Mouse (Mus musculus): ENCODE measurements at regions not wholly inside any gene's neighbourhood (a gene's known extent, or its start where the extent isn't known, plus 50 kb on each side); places are given as distances from the start of the nearest gene placed in this dataset.

DNA sequence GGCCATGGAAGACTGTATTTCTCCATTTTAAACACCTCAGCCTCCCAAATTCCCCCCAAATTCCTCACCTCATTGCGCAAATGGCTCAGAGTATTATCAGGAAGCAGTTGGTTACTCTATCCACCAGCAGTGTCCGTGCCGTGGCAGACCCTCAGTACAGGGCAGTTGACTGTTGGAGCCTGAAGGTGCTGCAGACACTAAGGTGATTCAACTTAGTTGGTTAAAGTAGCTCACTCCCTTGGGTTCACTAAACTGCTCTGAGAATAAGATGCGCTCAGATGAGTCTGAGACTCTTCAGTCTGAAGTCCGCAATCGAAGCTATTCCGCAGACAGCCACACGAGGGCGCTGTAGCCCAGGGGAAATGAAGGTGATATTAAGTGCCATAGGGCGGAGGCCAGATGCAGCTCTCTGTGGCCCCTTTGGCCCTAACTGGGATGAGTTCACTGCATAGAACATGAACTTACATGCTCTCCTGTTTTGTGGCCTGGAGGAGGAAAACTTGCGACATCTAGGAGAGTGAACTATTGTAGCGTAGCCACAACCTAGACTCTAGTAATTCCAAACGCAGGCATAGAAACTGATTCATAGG lies 62.9 kb downstream of the Amer3 start:
- peak; percentile 35 for DNase-seq

- peak; percentile 77 for DNase-seq
Measured at GRCm38 (mm10) chr1:34653963-34654644, 74.6 kb downstream of the Amer3 start.

DNA sequence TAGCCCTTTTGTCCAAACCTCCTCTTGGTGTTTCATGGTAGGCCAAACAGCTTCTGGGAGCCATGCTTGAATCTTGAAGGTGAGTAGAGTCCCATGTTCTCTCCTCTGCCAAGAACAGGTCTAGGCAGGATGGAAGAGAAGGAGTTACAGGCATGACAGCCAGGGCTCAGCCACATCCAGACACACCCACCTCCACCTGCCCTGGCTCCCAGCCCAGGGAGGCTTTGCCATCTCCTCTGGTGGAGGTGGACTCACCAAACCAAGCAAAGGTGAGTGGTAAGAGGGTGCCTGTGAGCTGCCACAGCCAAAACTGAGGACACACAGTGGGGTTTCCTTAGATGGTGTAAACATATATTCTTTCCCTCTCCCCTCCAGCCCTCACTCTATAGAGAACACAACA lies 78.0 kb downstream of the Amer3 start:
- DNase-seq, result no peak

DNA sequence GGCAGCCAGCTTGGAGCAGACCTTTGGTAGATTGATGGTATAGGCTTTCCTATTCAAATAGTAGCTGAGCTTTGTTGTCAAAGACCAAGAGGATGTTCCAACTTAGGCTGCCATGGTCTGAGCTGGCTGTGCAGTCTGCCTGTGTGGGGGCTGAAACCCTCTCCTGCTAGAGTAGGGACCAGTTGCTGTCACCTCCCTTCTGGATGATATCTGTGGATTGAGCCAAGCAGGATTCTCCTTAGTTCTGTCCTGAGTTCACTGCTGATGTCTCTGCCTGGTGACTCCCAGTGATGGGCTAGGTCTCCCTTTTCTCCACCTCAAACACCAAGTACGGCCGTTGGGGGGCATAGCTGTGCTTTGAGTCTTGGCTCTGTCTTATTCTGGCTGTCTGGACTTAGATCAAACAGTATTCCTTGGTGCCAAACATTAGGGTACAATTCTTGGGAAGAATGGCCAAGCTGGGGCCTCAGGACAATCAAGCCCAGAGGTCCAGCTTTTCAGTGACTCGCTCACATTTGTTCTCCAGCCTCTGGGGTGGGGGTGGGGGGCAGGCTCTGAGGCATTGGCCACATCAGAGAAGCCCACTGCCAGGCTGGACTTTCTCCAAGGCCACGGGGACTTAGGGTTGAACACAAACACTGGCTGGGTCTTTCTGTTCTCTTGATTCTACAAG lies 84.6 kb downstream of the Amer3 start:
- DNase-seq, result peak; percentile 48

DNA sequence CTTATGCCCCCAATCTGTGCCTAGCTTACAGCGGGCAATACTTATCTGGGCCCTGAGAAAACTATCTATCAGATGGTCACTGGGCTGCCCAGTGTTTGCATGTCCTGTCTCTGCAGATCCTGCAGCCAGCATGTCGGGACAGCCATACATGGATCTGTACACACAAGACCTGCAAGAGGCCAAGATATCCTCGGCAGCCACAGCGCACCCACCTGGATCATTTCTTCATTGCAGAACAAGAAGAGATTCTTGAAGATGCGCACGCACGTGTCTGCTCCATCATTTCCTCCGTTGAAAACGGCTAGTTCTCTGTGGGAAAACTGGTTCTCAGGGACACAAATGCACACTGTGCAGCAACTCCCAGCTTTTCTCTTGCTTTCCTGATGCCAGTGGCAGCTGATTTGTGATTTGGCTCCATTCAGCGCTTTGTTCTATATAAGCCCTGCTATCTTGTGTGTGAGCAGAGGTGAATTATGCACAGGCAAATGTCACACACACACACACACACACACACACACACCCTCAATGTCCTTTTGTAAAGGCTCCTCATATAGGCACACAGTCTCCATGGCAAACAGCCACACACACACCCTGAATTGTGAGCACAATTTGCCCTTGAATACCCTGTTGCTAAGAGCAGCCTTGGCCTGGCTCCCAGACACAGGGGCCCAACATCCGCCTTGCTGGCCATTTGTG lies 85.5 kb downstream of the Amer3 start:
- DNase-seq, result peak; percentile 19

DNA sequence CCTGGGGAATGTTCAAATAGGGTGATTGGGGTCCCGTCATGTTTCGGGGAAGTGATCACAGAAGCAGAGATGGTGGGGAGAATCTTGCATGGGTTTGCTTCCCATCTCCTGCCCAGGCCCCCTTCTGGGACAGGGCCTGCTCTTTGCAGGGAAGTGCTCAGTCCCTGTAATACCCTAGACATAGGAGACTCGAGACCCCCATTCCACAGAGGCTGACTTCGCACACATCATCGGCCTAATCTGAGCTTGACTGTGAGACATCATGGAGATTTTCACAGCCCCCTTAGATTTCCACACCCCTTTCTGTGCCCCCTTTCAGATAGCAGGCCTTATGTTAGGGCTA lies 86.0 kb downstream of the Amer3 start:
- no peak for DNase-seq

DNA sequence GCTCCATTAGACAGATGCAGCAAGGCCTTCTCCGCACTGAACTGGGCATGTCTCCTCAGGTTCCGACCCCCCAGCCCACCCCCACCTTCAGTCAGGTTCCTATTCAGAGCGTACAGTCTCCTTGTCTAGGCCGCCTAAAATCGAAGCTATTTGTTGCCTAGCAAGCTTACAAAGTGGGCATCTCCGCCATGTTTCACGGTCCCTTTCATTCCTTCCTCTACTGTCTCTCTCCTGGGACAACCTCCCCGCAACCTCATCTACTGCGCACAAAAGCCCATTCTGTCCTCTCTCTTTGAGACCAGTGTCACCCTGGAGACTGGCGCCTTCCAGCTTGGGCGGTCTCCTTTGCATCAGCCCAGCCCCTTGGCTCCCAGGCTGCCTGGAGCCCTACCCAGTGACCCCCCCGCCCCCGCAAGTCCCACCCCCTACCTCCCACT lies 86.8 kb downstream of the Amer3 start:
- no peak for DNase-seq

GRCm38 (mm10) chr1:34677105-34677741 lies 97.8 kb downstream of the Amer3 start:
- DNase-seq, result no peak

DNA sequence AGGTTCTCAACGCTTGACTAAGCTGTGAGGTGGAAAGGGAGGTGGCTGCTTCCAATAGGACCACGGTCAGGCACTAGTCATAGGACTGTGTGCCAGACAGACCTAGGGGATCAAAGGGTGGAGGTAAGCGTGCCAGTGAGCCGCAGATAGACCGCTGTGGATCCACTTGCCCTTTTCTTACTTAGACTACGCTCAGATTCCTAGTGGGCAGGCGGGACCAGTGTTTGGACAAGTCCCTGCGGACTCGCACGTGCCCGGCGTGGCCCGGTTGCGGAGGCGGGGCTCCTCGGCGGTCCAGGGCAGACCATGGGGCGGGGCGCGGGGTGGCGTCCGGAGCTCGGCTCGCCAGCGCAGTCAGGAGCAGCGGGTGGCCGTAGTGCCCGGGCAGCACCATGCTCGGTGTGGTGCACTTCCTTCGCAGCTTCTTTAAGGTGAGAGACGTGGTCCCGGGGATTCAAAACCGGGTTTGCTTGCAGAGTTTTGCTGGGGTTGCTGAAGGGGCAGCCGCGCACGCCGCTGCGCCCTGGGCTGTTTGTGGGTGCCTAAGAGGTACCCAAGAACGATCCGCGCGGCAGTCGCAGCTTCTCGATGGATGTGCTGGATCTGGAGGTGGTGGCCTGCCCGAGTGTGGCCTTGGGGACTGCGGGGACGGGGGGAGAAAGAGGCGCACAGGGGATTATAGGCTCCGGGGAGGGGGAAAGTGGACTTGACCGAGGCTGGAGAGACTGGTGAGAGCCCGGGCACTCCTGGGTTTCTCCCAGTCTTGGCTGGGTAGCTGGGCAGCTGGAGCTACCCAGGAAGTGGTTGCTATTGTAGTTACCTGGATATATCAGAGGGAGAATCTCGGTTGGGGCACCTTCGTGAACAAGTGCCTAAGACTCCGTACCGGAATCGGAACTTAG lies 98.6 kb downstream of the Amer3 start:
- peak; percentile 40 for DNase-seq

- DNase-seq, result no peak
Measured at GRCm38 (mm10) chr1:34678734-34679068, 99.2 kb downstream of the Amer3 start.

GRCm38 (mm10) chr1:34686539-34686938 lies 107.1 kb downstream of the Amer3 start:
- no peak for DNase-seq

GRCm38 (mm10) chr1:34696533-34696932 lies 117.1 kb downstream of the Amer3 start:
- DNase-seq, result peak; percentile 18

DNA sequence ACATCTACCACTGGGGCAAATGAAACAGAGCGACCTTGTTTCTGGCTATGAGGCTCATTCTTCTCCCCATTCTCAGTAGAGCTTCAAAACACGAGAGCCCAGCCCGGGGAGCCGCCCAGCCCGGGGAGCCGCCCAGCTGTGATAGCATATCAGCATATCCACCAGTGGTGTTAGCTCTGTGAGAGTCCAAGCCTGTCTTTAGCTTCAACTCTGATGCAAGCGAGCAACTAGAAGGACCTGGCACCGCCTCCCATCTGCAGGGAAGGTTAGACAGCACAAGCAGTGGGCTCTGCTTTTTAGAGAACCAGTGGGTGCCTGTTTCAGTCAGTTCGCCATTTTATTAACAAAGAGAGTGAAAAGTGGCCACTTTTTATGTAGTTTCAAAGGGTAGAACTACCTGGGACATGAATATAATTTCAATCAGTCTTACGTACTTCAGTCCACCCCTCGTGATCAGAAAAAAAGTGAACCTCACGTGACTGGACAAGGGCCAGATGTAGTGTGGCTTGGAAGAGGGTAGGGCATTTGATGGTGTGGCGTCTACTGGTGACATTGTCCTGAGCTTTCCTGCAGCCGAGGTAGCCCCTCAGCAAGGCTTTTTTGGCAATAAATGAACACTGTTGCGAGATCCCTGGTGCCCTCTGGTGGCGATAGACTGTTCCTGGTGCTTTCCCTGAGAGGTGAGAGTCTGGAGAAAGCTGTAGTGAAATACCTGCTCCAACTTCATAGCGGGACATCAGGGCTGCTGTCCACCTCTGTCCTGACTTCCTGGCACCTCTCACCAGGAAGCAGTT lies 121.0 kb downstream of the Amer3 start:
- DNase-seq, result peak; percentile 35

DNA sequence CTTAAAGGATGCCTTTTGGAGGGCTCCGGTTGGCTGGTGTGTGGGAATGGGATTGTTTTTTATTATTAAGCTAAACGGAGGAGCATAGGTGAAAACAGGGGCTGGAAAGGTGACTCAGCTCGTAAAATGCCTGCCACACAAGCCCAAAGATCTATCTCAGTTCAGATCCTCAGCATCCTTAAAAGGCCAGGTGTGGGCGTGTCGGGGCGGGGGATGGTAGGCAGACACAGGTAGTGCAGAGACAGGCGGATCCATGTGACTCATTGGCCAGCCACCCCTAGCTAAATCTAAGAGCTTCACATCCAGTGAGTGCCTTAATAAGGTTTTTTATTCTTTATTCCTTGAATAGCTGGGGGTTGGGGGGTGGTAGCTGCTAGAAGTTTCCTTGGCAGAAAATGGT lies 122.0 kb downstream of the Amer3 start:
- peak; percentile 22 for DNase-seq

DNA sequence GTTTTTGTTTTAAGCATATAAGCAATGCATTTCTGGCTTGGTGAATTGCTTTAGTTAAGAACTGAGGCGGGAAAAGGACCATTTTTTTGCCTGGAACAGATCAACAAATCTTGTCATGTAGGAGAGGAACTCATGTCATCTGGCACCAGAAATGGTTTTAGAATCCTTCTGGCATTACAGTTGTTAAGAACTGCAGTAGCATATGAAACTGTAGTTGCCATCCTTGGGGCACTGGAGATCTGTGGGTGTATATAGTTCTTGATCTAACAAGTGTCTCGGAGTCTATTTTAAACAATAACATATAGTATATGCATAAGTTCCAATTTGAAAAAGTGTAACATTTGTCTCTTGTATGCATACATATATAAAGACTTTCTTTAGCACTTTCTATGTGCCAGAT lies 129.6 kb downstream of the Amer3 start:
- peak; percentile 39 for DNase-seq

- no peak for DNase-seq
Measured at GRCm38 (mm10) chr1:34722674-34723073, 120.2 kb downstream of the Fam168b start.

DNA sequence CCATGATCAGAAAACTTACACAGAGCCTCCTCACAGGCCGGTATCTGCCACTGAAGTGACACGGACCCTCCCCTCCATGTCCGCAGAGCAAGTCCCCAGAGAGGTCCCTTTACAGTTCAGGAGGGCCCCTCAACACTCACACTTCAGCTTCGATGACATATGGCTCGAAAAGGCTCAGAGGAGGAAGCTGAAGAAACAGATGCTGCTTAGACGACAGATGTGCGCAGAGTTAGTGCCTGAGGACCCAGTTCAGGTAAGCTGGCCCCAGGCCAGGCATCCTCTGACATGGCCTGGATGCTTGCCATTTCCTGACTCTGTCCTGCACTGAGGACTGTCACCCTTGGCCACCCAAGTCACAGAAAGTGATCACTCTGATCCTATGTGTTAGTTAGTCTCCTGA lies 110.7 kb downstream of the Fam168b start:
- no peak for DNase-seq

DNA sequence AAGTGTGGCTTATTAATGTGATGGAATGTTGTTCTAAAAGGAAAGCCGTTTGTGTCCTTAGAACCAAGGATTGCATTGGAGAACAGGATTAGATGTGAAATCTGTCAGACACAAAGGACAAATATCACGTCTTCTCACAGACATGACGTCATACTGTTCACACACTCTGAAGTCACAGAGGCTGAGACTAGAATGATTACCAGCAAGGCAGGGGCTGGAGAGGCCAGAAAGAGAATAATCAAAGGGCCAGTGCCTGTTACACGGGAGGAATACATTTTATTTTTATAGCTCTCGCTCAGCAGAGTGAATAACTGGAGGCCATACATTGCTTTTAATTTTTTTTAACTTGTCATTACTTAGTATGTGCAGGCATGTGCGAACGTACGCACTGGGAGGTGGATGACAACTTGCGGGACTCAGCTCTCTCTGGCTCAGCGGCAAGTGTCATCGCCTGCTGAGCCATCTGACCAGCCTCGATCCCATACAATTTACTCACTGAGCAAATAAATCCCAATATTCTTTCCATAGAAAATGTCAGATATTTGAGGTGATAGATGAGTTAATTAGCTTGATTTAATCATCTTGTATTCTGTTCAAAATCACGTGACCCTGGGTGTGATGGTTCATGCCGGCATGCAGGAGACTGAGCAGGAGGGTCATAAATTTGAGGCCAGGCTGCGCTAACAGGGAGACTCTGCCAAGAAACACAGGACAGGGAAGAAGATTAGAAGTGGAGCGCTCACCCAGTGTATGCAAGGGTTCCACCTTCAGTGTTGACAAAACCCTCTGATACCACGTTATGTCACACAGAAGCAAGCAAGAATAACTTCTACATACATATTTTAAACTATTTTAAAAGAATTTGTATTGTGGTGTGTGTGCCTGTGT lies 109.6 kb downstream of the Fam168b start:
- no peak for DNase-seq

DNA sequence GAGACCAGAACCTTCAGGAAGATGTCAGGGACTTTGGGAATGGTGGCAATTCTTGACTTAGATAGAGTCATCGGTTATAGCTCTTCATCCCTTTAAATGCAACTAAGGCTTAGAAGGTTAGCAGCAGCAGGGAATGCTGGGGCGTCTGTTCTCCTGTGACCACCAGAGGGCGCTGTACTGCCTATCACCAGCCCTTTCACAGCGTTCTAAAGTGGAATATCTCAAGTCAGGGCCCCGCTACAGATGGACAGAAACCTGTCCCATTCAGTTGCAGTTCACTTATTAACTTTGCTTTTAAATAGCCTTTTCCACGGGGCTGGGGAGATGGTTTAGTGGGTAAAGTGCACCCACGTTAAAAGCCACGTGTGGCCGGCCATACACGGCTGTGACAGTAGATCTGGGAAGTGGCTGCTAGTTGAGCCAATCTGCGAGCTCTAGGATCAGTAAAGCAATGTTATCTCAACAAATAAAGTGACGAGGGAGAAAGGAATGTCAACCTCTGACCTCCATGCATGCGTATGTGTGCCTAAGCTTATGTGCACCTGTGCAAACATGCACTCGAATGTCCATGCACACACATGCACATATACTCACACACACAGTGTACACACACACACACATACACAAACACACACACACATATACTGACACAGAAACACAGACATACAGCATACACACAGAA lies 104.3 kb downstream of the Fam168b start:
- DNase-seq, result peak; percentile 79

GRCm38 (mm10) chr1:34739621-34740020 lies 103.2 kb downstream of the Fam168b start:
- DNase-seq, result no peak

Measured in right cerebral cortex, adult 18-20 months (tissue).